Mouse (Mus musculus) forebrain, embryonic 11.5 days (tissue): ENCODE results near the gene Olfr13. TPM values are rescaled to one million over a fixed set of nuclear protein-coding genes. Genes with fewer than 3 reads are reported as not detected.
"Not testable (repeated sequence)": the region's sequence is repeated elsewhere in the genome, so short reads cannot be mapped to it uniquely, and the experiment has no call there.

Experiments used
- ATAC-seq: fragments of 200-750 bp; cut with Nextera tagmentation; replicated peaks from 2 replicates; pipeline ENCODE4 v1.8.0; 2017; ENCODE audit warnings: moderate TSS enrichment; ENCODE audit not compliant: low FRiP score
- DNase-seq: peaks from one replicate; pipeline ENCODE4 v3.0.0-alpha.2; 2017; ENCODE audit warnings: low spot score
- H3K27ac ChIP-seq: fragments of 300-500 bp; sonication (generic); 2 replicates; pipeline ENCODE4 v1.5.1; 2014; ENCODE audit warnings: low read depth, low read length
- H3K27me3 ChIP-seq: fragments of 300-500 bp; sonication (generic); 2 replicates; pipeline ENCODE4 v1.6.1; 2014; ENCODE audit warnings: mild to moderate bottlenecking, low read length, mixed read lengths; ENCODE audit not compliant: control insufficient read depth, insufficient read depth
- H3K36me3 ChIP-seq: fragments of 300-500 bp; sonication (generic); 2 replicates; pipeline ENCODE4 v1.6.1; 2014; ENCODE audit warnings: mild to moderate bottlenecking, low read length, moderate library complexity, mixed read lengths; ENCODE audit not compliant: control insufficient read depth, insufficient read depth
- H3K4me1 ChIP-seq: fragments of 300-500 bp; sonication (generic); replicated peaks from 2 replicates; pipeline ENCODE4 v1.6.1; 2014; ENCODE audit warnings: low read length, mixed read lengths; ENCODE audit not compliant: control insufficient read depth, insufficient read depth
- H3K4me2 ChIP-seq: fragments of 300-500 bp; sonication (generic); 2 replicates; pipeline ENCODE4 v1.6.1; 2014; ENCODE audit warnings: low read depth, mild to moderate bottlenecking, low read length, moderate library complexity, mixed read lengths; ENCODE audit not compliant: severe bottlenecking
- H3K4me3 ChIP-seq: fragments of 300-500 bp; sonication (generic); 2 replicates; pipeline ENCODE4 v1.5.1; 2014; ENCODE audit warnings: low read depth, low read length
- H3K9ac ChIP-seq: fragments of 300-500 bp; sonication (generic); 2 replicates; pipeline ENCODE4 v1.6.1; 2014; ENCODE audit warnings: low read length
- H3K9me3 ChIP-seq: fragments of 300-500 bp; sonication (generic); 2 replicates; pipeline ENCODE4 v1.6.1; 2016; ENCODE audit warnings: low read length, mixed read lengths; ENCODE audit not compliant: control insufficient read depth
- WGBS: fragments of 180-500 bp; shearing (Covaris S2); extraction: QIAGEN DNeasy Blood & Tissue Kit; methylation state at CpG from one replicate; pipeline ENCODE4 v1.1.7; 2014; 5-methylcytosine and 5-hydroxymethylcytosine counted together
- polyA plus RNA-seq: library from polyadenylated mRNA; unstranded; fragments of >200 nt; fragmentation: Nextera tagmentation; extraction: Ambion mirVana; gene quantifications from 2 replicates; pipeline ENCODE4 v1.2.1, GENCODE M21; 2014

Olfr13 gene
- polyA plus RNA-seq, 1 experiment from 2014 or later = not detected

GRCm38 (mm10) chr6:43198094-43198493, 26.2 kb downstream of the Olfr13 start:
- ATAC-seq (no peak), DNase-seq (no peak)
- Histone ChIP-seq H3K9me3 (no peaks in the 10 kb centered on the region), H3K27ac (no peak overlapping the region), H3K4me3 (no peak overlapping the region), H3K36me3 (no peaks in the 10 kb centered on the region), H3K4me1 (no peaks in the 10 kb centered on the region), H3K27me3 (no peaks in the 10 kb centered on the region), H3K9ac (no peak overlapping the region), H3K4me2 (no peak overlapping the region)
- 85% methylated on average over 3 of the region's 3 CpGs for WGBS

GRCm38 (mm10) chr6:43202786-43203185, 30.8 kb downstream of the Olfr13 start:
- no peaks in the 10 kb centered on the region for H3K36me3 ChIP-seq
- H3K9me3 ChIP-seq = no peaks in the 10 kb centered on the region
- no peak overlapping the region for H3K27ac ChIP-seq
- ATAC-seq (no peak), DNase-seq (no peak)
- no peak overlapping the region for H3K9ac ChIP-seq
- H3K4me3 ChIP-seq = no peak overlapping the region
- no peak overlapping the region for H3K4me2 ChIP-seq
- H3K4me1 ChIP-seq = no peaks in the 10 kb centered on the region
- H3K27me3 ChIP-seq = no peaks in the 10 kb centered on the region

- no peak for DNase-seq
- no peak overlapping the region for H3K4me3 ChIP-seq
- H3K4me1 ChIP-seq = no peaks in the 10 kb centered on the region
- H3K9ac ChIP-seq = no peak overlapping the region
- no peak overlapping the region for H3K4me2 ChIP-seq
- no peaks in the 10 kb centered on the region for H3K36me3 ChIP-seq
- no peak for ATAC-seq
- 32% methylated on average over 2 of the region's 2 CpGs for WGBS
- no peaks in the 10 kb centered on the region for H3K9me3 ChIP-seq
- H3K27me3 ChIP-seq = no peaks in the 10 kb centered on the region
- H3K27ac ChIP-seq = no peak overlapping the region
Observed at GRCm38 (mm10) chr6:43205355-43205754, 33.4 kb downstream of the Olfr13 start.

- not testable (repeated sequence) for H3K9ac ChIP-seq, H3K4me3 ChIP-seq, H3K36me3 ChIP-seq, DNase-seq, ATAC-seq, H3K27ac ChIP-seq, H3K4me1 ChIP-seq, H3K4me2 ChIP-seq, H3K27me3 ChIP-seq, H3K9me3 ChIP-seq
Observed at GRCm38 (mm10) chr6:43212873-43213272, 40.9 kb downstream of the Olfr13 start, which contains the start of gene Olfr434. TSS of gene Olfr434 (plus strand) at chr6:43213021.

Other genes starting within 250 kb of the Olfr13 start
- not detected in 2 replicates for gene Olfr444, start 223.1 kb upstream of the Olfr13 start, polyA plus RNA-seq
- gene Olfr441, start 65.8 kb upstream of the Olfr13 start, polyA plus RNA-seq = not detected in 2 replicates
- gene Olfr237-ps1, start 25.6 kb upstream of the Olfr13 start, polyA plus RNA-seq = not detected in 2 replicates
- gene Olfr437, start 8.9 kb upstream of the Olfr13 start, polyA plus RNA-seq = not detected in 2 replicates
- not detected in 2 replicates for gene Olfr435, start 25.0 kb downstream of the Olfr13 start, polyA plus RNA-seq
- gene Olfr434, start 40.9 kb downstream of the Olfr13 start, polyA plus RNA-seq = not detected in 2 replicates
- not detected in 2 replicates for gene Olfr47, start 59.4 kb downstream of the Olfr13 start, polyA plus RNA-seq
- gene Arhgef5, start 93.4 kb downstream of the Olfr13 start, polyA plus RNA-seq = 2.2 and 2.9 TPM in 2 replicates
- gene Nobox, start 137.4 kb downstream of the Olfr13 start, polyA plus RNA-seq = not detected in 2 replicates